Mouse (Mus musculus): ENCODE data around the gene Ints11.

Gene Ints11

DNA sequence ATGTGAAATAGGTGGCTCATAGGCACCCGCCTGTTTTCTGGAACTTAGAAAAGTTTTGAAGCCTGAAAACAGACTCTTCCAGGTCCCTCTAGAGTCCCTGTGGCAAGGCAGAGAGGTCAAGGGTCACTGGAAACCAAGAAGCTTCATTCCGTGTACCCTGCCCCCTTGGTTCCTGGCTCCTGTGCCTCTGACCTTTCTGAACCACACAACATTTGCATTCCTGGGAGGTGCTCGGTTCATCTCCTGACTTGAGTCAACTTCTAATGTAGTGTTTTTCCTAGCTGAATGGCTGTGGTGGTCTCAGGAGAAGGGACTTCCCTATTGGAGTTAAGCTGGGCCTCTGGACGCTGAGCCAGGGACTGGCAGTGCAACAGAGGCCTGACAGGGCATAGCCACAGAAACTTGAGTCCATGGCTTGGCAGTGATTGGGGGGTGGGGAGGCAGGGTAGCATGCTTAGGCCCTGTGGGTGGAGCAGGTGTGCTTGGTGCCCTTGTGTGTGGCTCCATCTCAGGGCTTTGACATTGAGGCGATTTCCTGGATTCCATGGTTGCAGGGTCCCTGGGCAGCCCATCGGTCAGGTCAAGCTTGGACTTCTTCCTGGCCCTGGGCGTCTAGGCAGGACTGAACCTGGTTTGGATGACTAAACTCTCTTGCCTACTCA lies 20.8 kb upstream of the Ints11 start:
- in situ Hi-C loops (cut with MboI), result no loop called here

DNA sequence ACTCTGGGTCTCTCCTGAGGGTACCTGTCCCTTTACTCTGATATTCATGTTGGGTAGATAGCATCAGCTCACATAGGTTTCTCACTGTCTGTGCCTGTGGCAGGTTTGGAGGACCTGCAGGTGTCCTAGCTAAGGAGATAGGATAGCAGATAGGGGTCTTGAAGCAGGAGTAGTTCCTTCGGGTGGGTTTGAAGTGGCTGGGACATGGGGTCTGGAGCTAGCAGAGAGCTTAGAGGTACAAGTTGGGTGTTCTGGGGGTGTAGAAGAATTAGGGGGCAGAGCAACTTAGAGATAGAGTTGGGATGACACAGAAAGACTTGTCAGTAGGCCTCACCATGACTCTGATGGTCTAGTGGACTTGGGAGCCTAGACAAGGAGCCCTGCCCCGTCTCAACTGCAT lies 20.0 kb upstream of the Ints11 start:
- in situ Hi-C loops (cut with MboI), result no loop called here

DNA sequence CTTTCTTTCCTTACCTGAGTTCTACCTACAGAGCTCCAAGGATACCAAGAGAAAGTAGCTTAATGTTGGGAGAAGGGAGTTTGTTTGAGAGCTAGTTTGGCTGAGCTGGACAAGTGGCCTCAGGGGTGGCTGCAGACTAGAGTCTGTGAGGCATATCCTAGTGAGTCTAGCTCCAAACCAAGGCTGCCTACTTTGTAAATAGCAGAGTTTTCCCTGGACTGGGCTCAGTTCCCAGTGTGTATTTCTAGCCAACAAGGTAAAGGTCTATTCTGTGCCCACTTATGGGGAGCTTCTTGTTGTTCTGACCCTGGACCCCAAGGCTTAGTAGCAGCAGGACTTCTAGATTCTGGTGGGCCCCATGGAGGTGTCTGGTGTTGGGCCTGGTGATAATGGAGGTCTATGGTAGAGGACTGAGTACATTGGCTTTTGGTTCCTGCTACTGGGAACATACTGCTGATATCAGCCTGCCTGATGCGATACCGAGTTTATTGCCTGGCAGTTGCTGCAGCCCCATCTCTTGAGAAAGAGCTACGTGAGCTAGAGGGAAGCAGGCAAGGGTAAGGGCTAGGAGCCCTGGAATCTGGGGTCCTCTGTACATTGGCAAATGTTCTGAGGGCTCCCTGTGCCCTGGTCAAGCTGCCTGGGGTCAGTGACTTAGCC lies 19.4 kb upstream of the Ints11 start:
- in situ Hi-C loops (cut with MboI), result no loop called here

DNA sequence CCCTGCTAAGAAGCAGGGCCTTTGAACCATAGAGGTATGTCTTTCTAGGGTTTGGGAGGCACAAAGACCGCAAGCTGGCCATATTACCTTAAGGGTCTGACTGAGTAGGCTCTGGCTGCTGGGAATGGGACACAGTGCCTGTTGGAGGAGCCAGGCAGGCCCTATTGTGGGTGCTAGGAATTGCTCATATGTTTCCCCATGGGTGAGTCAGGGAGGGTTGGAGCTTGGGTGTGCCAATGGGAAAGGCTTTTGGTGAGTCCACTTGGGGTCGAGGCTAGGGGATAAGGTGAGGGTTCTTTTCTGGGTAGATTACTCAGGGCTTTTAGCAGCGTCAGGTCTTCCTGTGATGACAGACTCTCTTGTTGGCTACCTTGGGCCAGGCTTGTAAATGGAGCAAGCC lies 18.0 kb upstream of the Ints11 start:
- in situ Hi-C loops (cut with MboI), result no loop called here

DNA sequence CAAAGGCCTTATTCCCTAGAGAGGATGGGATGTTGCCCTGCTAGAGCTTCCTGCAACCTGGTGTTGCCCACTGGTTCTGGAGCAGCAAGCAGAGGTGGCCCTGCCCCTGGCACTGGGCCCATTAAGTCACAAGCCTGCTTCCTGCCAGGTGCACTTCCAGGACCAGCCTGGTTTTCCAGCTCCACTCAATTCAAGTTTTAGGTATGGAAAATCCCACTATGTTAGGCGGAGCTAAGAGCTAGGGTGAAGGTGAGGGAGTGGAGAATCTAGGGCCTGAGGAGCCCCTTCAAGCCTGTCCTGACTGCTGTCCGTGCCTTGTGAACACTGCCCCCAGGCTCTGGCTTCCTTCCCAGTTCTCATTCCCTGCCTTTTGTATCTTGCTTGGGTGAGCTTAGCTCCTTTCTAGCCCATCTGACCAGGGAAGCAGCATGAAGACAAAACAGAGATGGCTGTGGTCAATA lies 17.4 kb upstream of the Ints11 start:
- in situ Hi-C loops (cut with MboI), result no loop called here

DNA sequence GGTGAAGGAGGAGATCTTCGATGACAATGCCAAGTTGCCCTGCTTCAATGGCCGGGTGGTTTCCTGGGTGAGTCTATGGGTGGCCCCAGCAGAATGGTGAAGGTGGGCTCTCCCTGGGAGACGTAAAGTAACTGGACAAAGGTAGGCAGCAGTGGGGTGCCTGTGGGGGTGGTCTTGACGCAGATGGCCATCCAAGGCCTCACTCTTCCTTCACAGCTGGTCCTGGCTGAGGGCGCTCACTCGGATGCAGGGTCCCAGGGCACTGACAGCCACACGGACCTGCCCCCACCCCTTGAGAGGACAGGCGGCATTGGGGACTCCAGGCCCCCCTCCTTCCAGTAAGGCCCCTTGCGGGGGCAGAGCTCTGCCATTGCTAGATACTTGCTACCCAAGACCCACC lies 15.9 kb upstream of the Ints11 start:
- in situ Hi-C loops (cut with MboI), result no loop called here

DNA sequence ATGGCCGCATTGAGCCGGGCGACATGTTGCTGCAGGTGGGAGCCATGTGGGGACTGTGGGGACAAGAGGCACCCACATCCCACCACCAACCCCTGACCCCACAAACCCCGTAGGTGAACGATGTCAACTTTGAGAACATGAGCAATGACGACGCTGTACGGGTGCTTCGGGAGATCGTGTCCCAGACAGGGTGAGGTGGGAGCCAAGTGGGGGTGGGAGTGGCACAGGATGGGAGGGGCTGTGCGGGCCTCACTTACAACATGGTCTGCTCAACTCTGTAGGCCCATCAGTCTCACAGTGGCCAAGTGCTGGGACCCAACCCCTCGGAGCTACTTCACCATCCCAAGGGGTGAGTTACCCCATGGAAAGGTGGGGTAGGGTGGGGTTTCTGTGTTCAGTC lies 14.4 kb upstream of the Ints11 start:
- in situ Hi-C loops (cut with MboI), result no loop called here

DNA sequence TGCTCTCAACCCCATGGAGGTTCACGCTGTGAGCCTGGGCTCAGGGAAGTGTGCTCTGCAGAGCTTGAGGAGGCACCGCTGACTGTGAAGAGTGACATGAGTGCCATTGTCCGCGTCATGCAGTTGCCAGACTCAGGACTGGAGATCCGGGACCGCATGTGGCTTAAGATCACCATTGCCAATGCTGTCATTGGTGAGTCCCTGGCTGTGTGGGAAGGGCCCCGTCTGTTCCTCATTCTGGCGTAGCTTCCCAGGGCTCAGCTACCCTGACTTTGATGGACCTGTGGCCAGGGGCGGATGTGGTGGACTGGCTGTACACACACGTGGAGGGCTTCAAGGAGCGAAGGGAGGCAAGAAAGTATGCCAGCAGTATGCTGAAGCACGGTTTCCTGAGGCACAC lies 13.3 kb upstream of the Ints11 start:
- in situ Hi-C loops (cut with MboI), result no loop called here

DNA sequence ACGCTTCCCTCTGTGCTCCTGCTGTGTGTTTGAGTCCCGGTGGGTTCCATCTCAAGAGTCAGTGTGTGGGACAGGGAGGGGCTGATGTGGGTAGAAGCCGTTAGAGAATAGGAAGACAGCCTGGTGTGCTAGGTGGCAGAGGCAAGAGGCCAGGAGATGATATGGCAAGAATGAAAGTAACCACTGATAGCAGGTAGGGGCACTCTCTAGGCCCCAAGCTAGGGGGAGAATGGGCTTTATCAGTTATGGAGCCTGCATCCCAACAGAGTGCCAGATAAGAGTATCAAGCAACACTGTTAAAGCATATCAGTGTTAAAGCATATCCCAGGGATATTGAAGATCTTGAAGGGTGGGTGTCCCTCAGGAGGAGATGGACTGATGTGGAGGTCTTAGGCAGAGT lies 12.5 kb upstream of the Ints11 start:
- in situ Hi-C loops (cut with MboI), result no loop called here

DNA sequence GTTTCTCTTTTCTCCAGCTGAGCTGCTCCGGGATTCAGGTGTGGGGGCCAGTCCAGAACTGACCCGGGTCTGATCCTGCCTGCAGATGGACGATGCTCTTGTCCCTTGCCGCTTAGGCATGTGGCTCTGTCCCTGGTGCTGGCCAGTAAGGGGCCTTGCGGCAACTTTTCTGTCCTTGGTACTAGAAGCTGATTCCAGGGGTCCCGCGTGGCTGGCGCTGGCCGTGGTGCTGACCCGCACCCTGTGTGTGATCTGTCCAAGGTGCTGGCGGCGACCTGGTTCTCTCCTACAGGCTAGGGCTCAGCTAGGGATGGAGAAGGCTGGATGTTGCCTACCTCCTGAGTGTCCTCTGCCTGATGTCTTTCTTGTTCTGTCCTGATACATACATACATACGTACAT lies 10.0 kb upstream of the Ints11 start:
- in situ Hi-C loops (cut with MboI), result no loop called here

DNA sequence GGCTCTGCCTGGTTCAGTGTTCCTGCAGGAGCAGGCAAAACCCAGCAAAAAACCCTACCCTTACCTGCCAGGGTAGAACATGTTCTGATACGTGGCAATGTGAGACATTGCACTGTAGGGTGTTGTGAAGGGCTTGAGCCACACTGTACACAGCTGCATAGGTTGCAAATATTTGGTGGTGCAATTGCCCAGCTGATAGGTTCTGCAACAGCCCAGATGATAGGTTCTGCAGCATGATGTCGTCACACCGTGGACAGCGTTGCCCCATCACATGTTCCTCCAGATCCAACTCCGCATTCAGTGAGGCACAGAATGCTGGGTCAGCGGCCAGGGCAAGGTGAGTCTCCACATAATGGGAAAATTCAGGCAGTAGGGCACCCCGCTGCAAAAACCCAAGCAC lies 7.6 kb upstream of the Ints11 start:
- in situ Hi-C loops (cut with MboI), result no loop called here

DNA sequence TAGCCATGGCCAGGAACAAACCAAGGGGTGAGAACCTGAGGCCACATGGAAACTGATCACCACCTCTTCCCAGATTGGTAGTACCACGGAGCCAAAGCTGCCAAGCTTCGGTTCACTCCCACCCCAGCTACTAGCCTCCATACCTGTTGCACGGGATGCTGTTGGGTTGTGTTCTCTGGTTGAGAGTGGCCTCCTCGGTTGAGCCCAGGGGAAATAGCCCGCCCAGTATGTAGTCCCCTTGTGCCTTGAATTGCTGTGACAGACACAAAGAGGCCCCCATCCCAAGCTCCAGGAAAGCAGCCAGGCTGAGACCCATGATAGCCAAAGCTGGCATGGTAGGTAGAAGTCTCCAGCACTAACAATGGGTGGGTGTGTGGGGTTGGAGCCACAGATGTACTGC lies 6.3 kb upstream of the Ints11 start, which contains the start of gene Tas1r3:
TSS of gene Tas1r3 (minus strand) at position 362 of the 400 bp plus-strand sequence.
- in situ Hi-C loops (cut with MboI), result no loop called here

DNA sequence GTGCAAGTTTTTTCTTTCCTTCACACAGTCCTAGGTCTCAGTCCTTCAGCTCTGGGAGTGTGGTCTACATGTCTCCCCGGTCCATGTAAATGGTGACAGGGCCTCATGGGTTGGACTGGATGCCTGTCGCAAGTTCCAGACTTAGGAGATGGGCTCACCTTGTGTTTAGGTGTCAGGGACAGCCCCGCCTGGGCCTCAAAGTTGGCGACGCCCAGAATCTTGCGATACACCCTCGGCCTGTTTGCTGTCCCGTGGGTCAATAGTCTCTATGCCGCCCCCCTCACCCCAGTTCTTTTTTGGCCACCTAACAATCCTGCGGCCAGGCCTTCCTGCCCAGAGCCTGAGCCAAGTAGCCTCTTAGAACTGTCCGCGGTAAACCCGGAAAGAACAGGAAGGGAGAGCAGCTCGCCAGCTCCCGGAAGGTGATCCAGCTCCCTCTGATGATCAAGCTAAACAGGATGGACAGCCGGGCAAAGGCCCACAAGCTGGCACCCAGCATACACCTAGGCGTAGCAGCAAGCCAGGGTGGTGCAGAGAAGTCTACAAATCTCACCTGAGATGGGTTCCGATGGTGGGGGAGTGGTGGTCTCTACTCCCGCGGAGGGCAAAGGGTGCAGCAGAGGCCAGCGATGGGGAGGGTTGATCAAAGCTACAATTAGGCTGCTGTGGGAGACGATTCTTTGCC lies 590 bp upstream of the Ints11 start:
- in situ Hi-C loops (cut with MboI), result no loop called here

DNA sequence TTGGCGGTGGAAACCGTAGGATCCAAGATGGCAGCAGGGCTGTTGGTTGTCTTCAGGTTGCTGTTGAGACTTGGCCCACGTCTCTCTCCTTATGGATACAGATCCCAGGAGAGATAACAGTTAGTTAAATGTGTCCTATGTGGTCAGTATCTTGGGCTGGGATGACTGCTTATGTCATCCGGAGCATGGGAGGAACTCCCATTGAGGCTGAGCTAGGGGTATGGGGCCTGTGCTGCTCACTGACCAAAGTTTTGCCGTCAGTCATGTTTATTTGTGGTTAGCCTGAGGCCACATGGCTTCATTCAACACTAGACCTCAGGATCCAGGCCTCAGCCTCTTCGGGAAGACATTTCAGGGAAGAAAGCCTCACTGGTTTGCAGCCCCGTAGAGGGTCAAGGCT lies 2.1 kb downstream of the Ints11 start:
- in situ Hi-C loops (cut with MboI), result no loop called here

DNA sequence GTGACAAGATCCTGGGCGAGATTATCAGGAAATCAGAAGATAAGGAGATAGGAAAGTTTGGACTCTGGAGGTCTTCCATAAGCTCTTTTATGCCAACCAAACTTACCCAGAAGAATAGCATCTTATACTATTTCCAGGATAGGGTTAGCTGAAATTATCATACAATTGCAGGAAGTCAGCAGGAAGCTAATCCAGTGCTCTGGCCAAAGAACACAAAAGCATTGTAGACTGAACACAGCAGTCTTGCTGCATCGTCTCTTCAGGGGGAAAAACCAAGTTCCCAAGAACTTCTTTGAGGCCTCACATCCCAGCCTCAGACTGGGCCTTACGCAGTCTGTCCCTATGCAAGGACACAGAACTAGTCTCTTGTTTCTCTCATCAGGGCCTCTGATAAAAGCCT lies 14.2 kb downstream of the Ints11 start:
- in situ Hi-C loops (cut with MboI), result no loop called here

DNA sequence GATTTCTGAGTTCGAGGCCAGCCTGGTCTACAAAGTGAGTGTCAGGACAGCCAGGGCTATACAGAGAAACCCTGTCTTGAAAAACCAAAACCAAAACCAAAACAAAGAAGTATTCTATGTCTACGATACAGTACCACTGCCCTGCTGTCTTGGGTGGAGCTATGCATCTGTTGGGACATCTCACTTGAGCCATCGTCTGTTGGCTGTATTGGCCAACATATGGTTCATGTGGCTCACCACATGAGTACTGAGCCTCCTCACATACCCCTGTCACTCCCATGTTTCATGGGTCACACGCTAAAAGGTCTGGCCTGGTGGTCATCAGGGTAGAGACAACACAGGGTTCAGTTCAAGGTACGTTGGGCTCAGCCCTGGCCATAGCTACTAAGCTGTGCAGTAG lies 17.0 kb downstream of the Ints11 start:
- in situ Hi-C loops (cut with MboI), result no loop called here

DNA sequence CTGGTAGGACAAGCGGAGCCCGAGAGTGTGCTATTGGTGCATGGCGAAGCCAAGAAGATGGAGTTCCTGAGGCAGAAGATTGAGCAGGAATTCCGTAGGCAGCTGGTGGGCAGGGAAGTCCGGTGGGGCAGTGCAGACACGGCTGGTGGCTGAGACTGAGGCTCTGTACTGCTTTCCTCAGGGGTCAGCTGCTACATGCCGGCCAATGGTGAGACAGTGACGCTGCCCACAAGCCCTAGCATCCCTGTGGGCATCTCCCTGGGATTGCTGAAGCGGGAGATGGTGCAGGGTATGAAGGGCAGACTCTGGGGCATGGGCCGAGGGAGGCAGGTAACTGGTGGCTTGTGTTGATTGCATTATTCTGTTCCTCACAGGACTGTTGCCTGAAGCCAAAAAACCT lies 18.3 kb downstream of the Ints11 start:
- in situ Hi-C loops (cut with MboI), result no loop called here

DNA sequence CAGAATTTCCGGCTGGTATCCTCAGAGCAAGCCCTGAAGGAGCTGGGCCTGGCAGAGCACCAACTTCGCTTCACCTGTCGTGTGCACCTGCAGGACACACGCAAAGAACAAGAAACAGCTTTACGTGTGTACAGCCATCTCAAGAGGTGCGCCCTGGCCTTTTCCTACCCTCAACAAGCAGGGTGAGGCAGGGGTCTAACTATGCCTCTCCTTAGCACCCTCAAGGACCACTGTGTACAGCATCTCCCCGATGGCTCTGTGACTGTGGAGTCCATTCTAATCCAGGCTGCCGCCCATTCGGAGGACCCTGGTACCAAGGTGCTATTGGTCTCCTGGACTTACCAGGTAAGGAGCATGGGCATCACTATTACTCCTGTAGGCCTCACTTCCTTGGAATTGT lies 18.8 kb downstream of the Ints11 start:
- in situ Hi-C loops (cut with MboI), result no loop called here

DNA sequence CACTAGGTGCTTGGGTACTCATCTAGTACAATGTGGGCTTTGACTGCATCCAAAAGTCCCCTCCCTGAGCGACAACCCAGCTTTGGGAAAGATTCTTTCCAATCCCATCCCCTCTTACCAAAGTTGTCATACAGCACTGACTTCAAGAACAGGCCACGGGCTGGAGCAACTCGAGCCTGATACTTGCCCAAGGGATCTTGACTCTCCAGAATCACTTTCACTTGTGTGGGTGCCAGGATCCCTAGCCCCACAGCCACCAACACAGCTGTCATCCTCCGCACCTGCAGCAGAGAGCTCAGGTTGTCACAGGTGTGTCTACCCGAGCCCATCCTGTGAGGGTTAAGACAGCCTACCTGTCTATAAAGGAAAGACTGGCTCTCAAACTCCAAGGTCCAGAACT lies 20.0 kb downstream of the Ints11 start:
- in situ Hi-C loops (cut with MboI), result no loop called here

DNA sequence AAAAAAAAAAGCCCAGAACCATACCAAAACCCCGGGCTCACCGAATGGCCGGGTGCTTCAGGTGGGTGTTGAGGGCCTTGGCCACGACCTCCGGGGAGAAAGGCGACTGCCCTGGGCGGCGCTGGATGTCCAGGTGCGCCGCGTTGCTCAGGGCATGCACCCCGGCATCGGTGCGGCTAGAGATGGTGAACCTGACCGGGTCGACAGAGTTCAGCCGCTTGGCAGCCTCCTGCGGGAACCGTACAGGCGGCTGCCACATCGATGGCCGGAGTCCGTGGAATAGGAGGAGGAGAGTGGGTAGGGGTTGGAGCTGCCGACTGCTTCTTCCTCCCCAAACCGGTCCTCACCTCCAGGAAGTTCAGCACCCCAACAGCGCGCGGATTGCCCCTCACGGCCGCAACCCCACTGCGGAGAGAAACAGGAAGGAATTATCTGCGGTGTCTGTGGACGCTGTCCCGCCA lies 21.7 kb downstream of the Ints11 start:
- in situ Hi-C loops (cut with MboI), result no loop called here

DNA sequence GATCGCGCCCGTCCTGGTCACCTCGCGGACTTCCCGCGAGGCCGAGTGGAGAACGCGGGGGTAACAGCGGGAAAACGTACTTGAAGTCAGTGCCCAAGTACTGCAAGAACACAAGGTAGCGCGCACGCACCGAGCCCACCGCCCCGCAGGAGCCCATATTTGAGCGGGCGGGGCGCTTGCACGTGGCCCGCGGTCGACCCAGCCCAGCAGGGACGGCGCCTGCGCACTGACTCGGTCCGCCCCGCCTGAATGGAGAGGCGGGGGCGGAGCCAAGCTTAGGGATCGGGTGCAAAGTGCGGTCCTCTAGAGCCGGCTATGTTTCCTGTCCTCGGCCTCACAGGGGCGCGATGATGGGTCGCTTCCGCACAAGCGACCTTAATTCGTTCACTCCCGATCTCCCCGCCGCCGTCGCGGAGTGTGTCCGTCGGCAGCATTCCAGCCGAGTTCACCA lies 22.2 kb downstream of the Ints11 start, which contains the start of the genes Pusl1 and Acap3:
TSS of gene Pusl1 (minus strand) at position 231 of the 451 bp plus-strand sequence.
TSS of gene Acap3 (plus strand) at position 272 of the 451 bp plus-strand sequence.
- in situ Hi-C loops (cut with MboI), result no loop called here

DNA sequence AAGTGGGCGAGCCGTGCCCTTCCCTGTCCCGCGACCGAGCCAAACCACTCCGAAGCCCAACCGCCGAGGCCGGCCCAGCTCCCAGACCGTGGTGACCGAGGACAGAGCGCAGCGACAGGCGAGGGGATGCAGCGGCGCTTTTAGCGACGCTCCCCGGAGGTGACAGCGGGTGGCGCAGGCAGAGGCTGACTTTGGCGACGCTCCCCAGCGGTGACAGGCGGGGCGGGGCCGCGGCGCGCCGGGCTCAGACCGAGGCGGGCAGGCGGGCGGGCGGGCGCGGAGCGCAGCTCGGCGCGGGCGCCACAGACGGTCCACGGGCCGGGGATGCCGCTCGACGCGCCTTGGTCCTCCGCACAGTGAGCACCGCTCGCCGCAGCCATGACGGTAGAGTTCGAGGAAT lies 22.7 kb downstream of the Ints11 start:
- in situ Hi-C loops (cut with MboI), result no loop called here
